In the genomic region with DNA sequence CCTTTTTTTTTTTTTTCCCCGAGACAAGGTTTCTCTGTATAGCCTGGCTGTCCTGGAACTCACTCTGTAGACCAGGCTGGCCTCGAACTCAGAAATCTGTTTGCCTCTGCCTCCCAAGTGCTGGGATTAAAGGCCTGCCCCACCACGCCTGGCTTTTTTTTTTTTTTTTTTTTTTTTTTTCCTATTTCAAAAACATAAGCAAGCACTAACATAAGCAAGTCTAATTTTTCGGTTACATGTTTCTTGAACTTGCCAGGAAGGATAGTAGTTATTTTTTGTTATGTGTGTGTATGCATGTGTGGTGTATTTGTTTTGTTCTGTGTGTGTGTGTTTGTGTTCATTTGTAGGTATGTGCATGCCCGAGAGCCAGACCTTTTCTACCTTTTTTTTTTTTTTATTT, we compare ENCODE assay signal across 6 mouse cellular contexts. TPM values are rescaled to one million over a fixed set of nuclear protein-coding genes. Genes with fewer than 3 reads are reported as not detected.
DNase-seq lines count a peak whose midpoint lies in the region; TF ChIP-seq lines count a peak whose summit lies in the region.
"Not testable (repeated sequence)": the region's sequence is repeated elsewhere in the genome, so short reads cannot be mapped to it uniquely, and the experiment has no call there.

No protein-coding gene starts in this region.

- H3K4me2 ChIP-seq in CH12.LX (ENCODE audit: insufficient read depth, low read depth, poor library complexity, severe bottlenecking) = not testable (repeated sequence)

- DNase-seq in CH12.LX (ENCODE audit: extremely low read depth); ES-E14 (ENCODE audit: low read depth, low spot score); MEL (ENCODE audit: low read depth, low spot score): not testable (repeated sequence)
- DNase-seq in heart, adult 11 months = peak; percentile 16

- in situ Hi-C loops in CH12.LX (cut with MboI; ENCODE audit: low pct_ligation_motif_present, low pct_unique_long_range_greater_than_20kb, low sequenced_read_pairs); ES-E14 (cut with MboI; ENCODE audit: low sequenced_read_pairs in 2 of 2, unreplicated experiment in 2 of 2): not testable (repeated sequence)

- not testable (repeated sequence) for H3K9ac ChIP-seq in CH12.LX (ENCODE audit: insufficient read depth, low read depth); ES-E14 (ENCODE audit: insufficient read depth, low read depth, low read length, poor library complexity, severe bottlenecking); MEL (ENCODE audit: control insufficient read depth, low read depth, low read length, poor library complexity, severe bottlenecking)
- peak overlapping the region; percentile 26; the same call in 1 of the 2 replicates for H3K9ac ChIP-seq in ES-Bruce4 (ENCODE audit: low read depth, poor library complexity, severe bottlenecking)

- H3K27ac ChIP-seq in CH12.LX (ENCODE audit: insufficient read depth, low read depth); ES-E14 (ENCODE audit: insufficient read depth, low read depth, low read length, poor library complexity, severe bottlenecking); MEL (ENCODE audit: control insufficient read depth, low read depth, low read length): not testable (repeated sequence)
- peak overlapping the region; percentile 54; the same call in 1 of the 2 replicates for H3K27ac ChIP-seq in ES-Bruce4 (ENCODE audit: insufficient read depth, low read length)

- dilution Hi-C loops in CH12.LX (cut with MboI; ENCODE audit: extremely low pct_ligation_motif_present, extremely low pct_unique_long_range_greater_than_20kb, low sequenced_read_pairs) = not testable (repeated sequence)

- TF ChIP-seq EP300 in CH12.LX (IDR thresholded peaks at IDR 0.05; ENCODE audit: low read length); ES-Bruce4 (IDR thresholded peaks at IDR 0.05; ENCODE audit: insufficient read depth, low read depth, low read length); MEL (IDR thresholded peaks at IDR 0.05; ENCODE audit: low read depth in 1 of 2, low read length in 2 of 2): not testable (repeated sequence)

- H3K36me3 ChIP-seq in CH12.LX (replicated peaks in 1 of 2; ENCODE audit: control insufficient read depth in 1 of 2, insufficient read depth in 1 of 2, low read length in 1 of 2) = peaks cover 33 to 64% of the 10 kb centered on the region in 2 experiments
- H3K36me3 ChIP-seq in E14TG2a.4 (ENCODE audit: insufficient read depth, low read length) = peaks cover 97% of the 10 kb centered on the region
- H3K36me3 ChIP-seq in ES-Bruce4 (ENCODE audit: control insufficient read depth, insufficient read depth, low read length, poor library complexity, severe bottlenecking) = peaks cover 73% of the 10 kb centered on the region
- H3K36me3 ChIP-seq in ES-E14 (ENCODE audit: control insufficient read depth, insufficient read depth, low read length, poor library complexity, severe bottlenecking) = peaks cover 19% of the 10 kb centered on the region
- peaks cover 39 to 62% of the 10 kb centered on the region in 2 experiments for H3K36me3 ChIP-seq in MEL (ENCODE audit: control insufficient read depth in 1 of 2, insufficient read depth in 2 of 2, low read length in 2 of 2)

- H3K9me3 ChIP-seq in CH12.LX (replicated peaks; ENCODE audit: low read length); E14TG2a.4 (ENCODE audit: low read length); ES-Bruce4 (replicated peaks; ENCODE audit: control insufficient read depth, insufficient read depth, low read length, poor library complexity, severe bottlenecking); ES-E14 (ENCODE audit: control insufficient read depth, insufficient read depth, low read depth, low read length); MEL (replicated peaks; ENCODE audit: insufficient read depth, low read length): not testable (repeated sequence)

- not testable (repeated sequence) for TF ChIP-seq CTCF in CH12.LX (conservative IDR thresholded peaks at IDR 0.05 in 1 of 2, IDR thresholded peaks at IDR 0.05 in 1 of 2; ENCODE audit: low read depth in 2 of 2, low read length in 2 of 2); E14TG2a.4 (conservative IDR thresholded peaks at IDR 0.05; ENCODE audit: low read length); ES-Bruce4 (IDR thresholded peaks at IDR 0.05; ENCODE audit: low read depth, low read length); MEL (IDR thresholded peaks at IDR 0.05 in 2 of 3, conservative IDR thresholded peaks at IDR 0.05 in 1 of 3; ENCODE audit: control insufficient read depth in 1 of 3, insufficient read depth in 1 of 3, low read depth in 2 of 3, low read length in 3 of 3, poor library complexity in 1 of 3, severe bottlenecking in 1 of 3)

- H3K79me2 ChIP-seq in CH12.LX (replicated peaks; ENCODE audit: control insufficient read depth, extremely low read depth, insufficient read depth, poor library complexity, severe bottlenecking) (peaks cover 97% of the 10 kb centered on the region), MEL (ENCODE audit: control insufficient read depth, insufficient read depth, low read length, poor library complexity) (peaks cover 87% of the 10 kb centered on the region)

- not testable (repeated sequence) for H3K27me3 ChIP-seq in CH12.LX (replicated peaks); E14TG2a.4 (ENCODE audit: insufficient read depth, low read length); ES-Bruce4 (ENCODE audit: control insufficient read depth, insufficient read depth, low read length, poor library complexity, severe bottlenecking); MEL (ENCODE audit: control insufficient read depth in 1 of 2, insufficient read depth in 2 of 2, low read length in 2 of 2)

- not testable (repeated sequence) for TF ChIP-seq POLR2A in CH12.LX (IDR thresholded peaks at IDR 0.05; ENCODE audit: low read depth, low read length); ES-Bruce4 (IDR thresholded peaks at IDR 0.05; ENCODE audit: insufficient read depth, low read length); MEL (IDR thresholded peaks at IDR 0.05; ENCODE audit: control insufficient read depth in 1 of 2, insufficient read depth in 1 of 2, low read depth in 1 of 2, low read length in 2 of 2, poor library complexity in 1 of 2)

- not testable (repeated sequence) for H3K4me3 ChIP-seq in CH12.LX (replicated peaks in 1 of 3; ENCODE audit: low read depth in 2 of 3, low read length in 2 of 3, poor library complexity in 1 of 3); ES-Bruce4 (ENCODE audit: low read depth, low read length); ES-E14 (ENCODE audit: insufficient read depth in 1 of 2, low read depth in 1 of 2, low read length in 2 of 2, poor library complexity in 1 of 2, severe bottlenecking in 1 of 2); MEL (ENCODE audit: control insufficient read depth in 1 of 2, insufficient read depth in 1 of 2, low read depth in 2 of 2, low read length in 2 of 2)
- H3K4me3 ChIP-seq in E14TG2a.4 (replicated peaks; ENCODE audit: low read length) = peak overlapping the region; percentile 26; the same call in 1 of the 2 replicates

- not testable (repeated sequence) for TF ChIP-seq RAD21 in CH12.LX (IDR thresholded peaks at IDR 0.05; ENCODE audit: low read depth, low read length); MEL (IDR thresholded peaks at IDR 0.05; ENCODE audit: low read depth, low read length)

- H3K4me1 ChIP-seq in CH12.LX (ENCODE audit: control insufficient read depth in 1 of 2, insufficient read depth in 2 of 2) = peaks cover 3 to 48% of the 10 kb centered on the region in 2 experiments; a peak in 3 of 4 replicates
- H3K4me1 ChIP-seq in E14TG2a.4 (replicated peaks; ENCODE audit: low read depth, low read length) = peaks cover 98% of the 10 kb centered on the region
- H3K4me1 ChIP-seq in ES-Bruce4 (ENCODE audit: control insufficient read depth, insufficient read depth, low read length); ES-E14 (ENCODE audit: control insufficient read depth in 2 of 2, insufficient read depth in 2 of 2, low read length in 2 of 2, poor library complexity in 1 of 2): not testable (repeated sequence)
- peaks cover 13 to 16% of the 10 kb centered on the region in 2 experiments for H3K4me1 ChIP-seq in MEL (ENCODE audit: control insufficient read depth in 1 of 2, insufficient read depth in 2 of 2, low read length in 2 of 2)

TF ChIP-seq in CH12.LX, 34 proteins besides CTCF, POLR2A, EP300 and RAD21:
- TF ChIP-seq ZNF384 (IDR thresholded peaks at IDR 0.05; ENCODE audit: low read depth, low read length) = peak; percentile 55

TF ChIP-seq in ES-E14, 5 proteins besides CTCF, POLR2A, EP300 and RAD21:
- TF ChIP-seq ZNF384 (IDR thresholded peaks at IDR 0.05; ENCODE audit: low read depth, low read length) = peak; percentile 71; the same call in 1 of the 2 replicates

TF ChIP-seq in MEL, 35 proteins besides CTCF, POLR2A, EP300 and RAD21:
- TF ChIP-seq ZNF384 (IDR thresholded peaks at IDR 0.05; ENCODE audit: low read depth, low read length) = peak; percentile 71

RNA-seq across cellular contexts. Expression of a gene that starts 6.9 kb away (rescaled TPM):
- 35.8 and 38.0 TPM in 2 replicates for total RNA-seq in CH12.LX (2012; rRNA removed)
- 17.1 and 17.3 TPM in 2 replicates for total RNA-seq in CH12.LX (2014; rRNA removed)
- 36.1 and 41.0 TPM in 2 replicates for polyA plus RNA-seq in CH12.LX (2012; ENCODE audit: insufficient read length, low read depth)
- polyA plus RNA-seq in ES-Bruce4 (2011; ENCODE audit: insufficient read depth, insufficient read length, low read depth, missing spikeins) = 111 and 125 TPM in 2 replicates
- 101 and 126 TPM in 2 replicates for total RNA-seq in ES-E14 (2012; rRNA removed)
- total RNA-seq in MEL (2012; rRNA removed) = 31.9 and 35.8 TPM in 2 replicates
- 10 to 100 TPM; 36.1 to 46.2 TPM for polyA plus RNA-seq in MEL (2012; ENCODE audit: insufficient read depth in 1 of 2, insufficient read length in 2 of 2, low read depth in 1 of 2, low replicate concordance in 2 of 2, missing spikeins in 1 of 2)
